Mouse (Mus musculus): Measurements from ENCODE around the gene Myrip. TPM values are rescaled to one million over a fixed set of nuclear protein-coding genes. Genes with fewer than 3 reads are reported as not detected.

The Myrip gene
- polyA plus RNA-seq, 1 experiment from 2014 or later = 0.94 TPM

DNA sequence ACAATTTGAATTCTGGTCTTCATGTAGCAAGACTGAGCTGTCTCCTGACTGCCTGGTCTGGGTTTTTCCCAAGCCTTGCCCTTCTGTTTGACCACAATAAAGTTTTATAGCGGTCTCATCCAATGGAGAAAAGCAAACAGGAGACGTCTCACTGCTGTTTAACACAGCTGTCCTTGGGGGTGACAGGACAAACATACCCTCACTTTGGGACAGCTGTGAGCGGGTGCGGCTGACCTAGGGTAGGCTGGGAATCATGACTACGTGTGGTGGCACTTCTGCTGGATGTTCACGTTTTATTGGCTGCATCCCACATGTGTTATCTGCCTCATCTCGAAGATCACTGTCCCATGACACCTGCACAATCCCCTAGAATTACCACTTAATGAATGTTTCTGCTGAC lies 49.7 kb downstream of the Myrip start:
- Histone ChIP-seq H3K27me3 (replicated peaks; ENCODE audit: control insufficient read depth, insufficient read depth, low read length) (no peaks in the 10 kb centered on the region), H3K27ac (ENCODE audit: low read length) (peak overlapping the region; percentile 43), H3K4me1 (ENCODE audit: control insufficient read depth, insufficient read depth, low read length) (peaks cover 16% of the 10 kb centered on the region), H3K4me3 (ENCODE audit: low read length) (no peak overlapping the region), H3K4me2 (ENCODE audit: low read depth, low read length) (0 out of 2 replicates have a peak overlapping the region, but pooled peaks have one; percentile 1), H3K9ac (ENCODE audit: low read depth, low read length) (no peak overlapping the region), H3K36me3 (ENCODE audit: control insufficient read depth, insufficient read depth, low read length) (no peaks in the 10 kb centered on the region), H3K9me3 (ENCODE audit: control insufficient read depth, low read length) (peaks cover 3% of the 10 kb centered on the region; the same call in 1 of the 2 replicates)
- peak; percentile 32; the same call in 1 of the 2 replicates for ATAC-seq
- WGBS = 35% methylated on average over 7 of the region's 7 CpGs

DNA sequence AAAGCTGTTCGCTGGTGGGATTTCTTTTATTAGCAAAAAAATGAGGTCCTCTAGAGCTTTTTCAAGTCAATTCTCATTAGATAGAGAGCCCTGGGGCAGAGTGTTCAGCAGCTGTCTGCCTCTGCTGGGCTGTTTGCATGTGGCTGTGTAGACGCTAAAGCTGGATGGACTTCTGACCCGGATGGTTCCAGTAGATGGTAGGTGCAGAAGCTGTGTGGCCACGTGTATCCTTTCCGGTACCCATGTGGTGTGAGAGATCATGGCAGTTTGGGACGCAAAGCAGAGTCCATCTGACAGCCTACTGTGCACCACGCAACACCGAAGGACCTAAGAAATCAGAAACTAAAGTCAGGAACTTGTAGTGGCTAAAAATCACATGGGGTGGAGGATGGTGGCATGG lies 50.2 kb downstream of the Myrip start:
- Histone ChIP-seq H3K9ac (ENCODE audit: low read depth, low read length) (no peak overlapping the region), H3K4me2 (ENCODE audit: low read depth, low read length) (no peak overlapping the region; the same call in 1 of the 2 replicates), H3K27ac (ENCODE audit: low read length) (peak overlapping the region; percentile 43), H3K9me3 (ENCODE audit: control insufficient read depth, low read length) (peaks cover 3% of the 10 kb centered on the region; the same call in 1 of the 2 replicates), H3K27me3 (replicated peaks; ENCODE audit: control insufficient read depth, insufficient read depth, low read length) (no peaks in the 10 kb centered on the region), H3K4me1 (ENCODE audit: control insufficient read depth, insufficient read depth, low read length) (0 out of 2 replicates have a peak, but pooled peaks cover 15% of the 10 kb centered on the region), H3K4me3 (ENCODE audit: low read length) (no peak overlapping the region), H3K36me3 (ENCODE audit: control insufficient read depth, insufficient read depth, low read length) (no peaks in the 10 kb centered on the region)
- WGBS = 66% methylated on average over 8 of the region's 8 CpGs
- ATAC-seq = peak; percentile 63; the same call in 1 of the 2 replicates

DNA sequence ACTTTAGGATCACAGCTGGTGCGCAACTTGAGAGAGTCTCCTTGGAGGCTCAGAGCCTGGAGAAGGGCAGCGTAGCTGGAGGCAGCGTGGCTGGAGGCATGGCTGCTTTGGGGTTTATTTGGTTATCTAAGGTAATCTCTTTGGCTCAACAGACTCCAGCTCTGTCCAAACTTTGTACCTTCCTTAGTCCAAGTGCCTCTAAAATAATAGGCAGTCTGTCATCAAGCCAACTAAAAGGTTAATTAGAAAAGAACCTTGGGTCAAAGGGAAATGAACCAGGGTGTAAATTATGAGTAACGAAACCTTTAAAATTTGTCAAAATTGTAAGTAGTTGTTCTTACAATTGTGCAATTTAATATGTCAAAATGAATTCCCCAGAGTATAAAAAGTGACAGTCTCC lies 51.7 kb downstream of the Myrip start:
- no peak overlapping the region for H3K27ac ChIP-seq (ENCODE audit: low read length)
- peaks cover 3% of the 10 kb centered on the region; the same call in 1 of the 2 replicates for H3K9me3 ChIP-seq (ENCODE audit: control insufficient read depth, low read length)
- H3K9ac ChIP-seq (ENCODE audit: low read depth, low read length) = no peak overlapping the region
- H3K4me2 ChIP-seq (ENCODE audit: low read depth, low read length) = no peak overlapping the region
- 0 out of 2 replicates have a peak, but pooled peaks cover 15% of the 10 kb centered on the region for H3K4me1 ChIP-seq (ENCODE audit: control insufficient read depth, insufficient read depth, low read length)
- H3K36me3 ChIP-seq (ENCODE audit: control insufficient read depth, insufficient read depth, low read length) = no peaks in the 10 kb centered on the region
- 87% methylated on average over 4 of the region's 4 CpGs for WGBS
- ATAC-seq = no peak
- H3K27me3 ChIP-seq (replicated peaks; ENCODE audit: control insufficient read depth, insufficient read depth, low read length) = no peaks in the 10 kb centered on the region
- H3K4me3 ChIP-seq (ENCODE audit: low read length) = no peak overlapping the region

DNA sequence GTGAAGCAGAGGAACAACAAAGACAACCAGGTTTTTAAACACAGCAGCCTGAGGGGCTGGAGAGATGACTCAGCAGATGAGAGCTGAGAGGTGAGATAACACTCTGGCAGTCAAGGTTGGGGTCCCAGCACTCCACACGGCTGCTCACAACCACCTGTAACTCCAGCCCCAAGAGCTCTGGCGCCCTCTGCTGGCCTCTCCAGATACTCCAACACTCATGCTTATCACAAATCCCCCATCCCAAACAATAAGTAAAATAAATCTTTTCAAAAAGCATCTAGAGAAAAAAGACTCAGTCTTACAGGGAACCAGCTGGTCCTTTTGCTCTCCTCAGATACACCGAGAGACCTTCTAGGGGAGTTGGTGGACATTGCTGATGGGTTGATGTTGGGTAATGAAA lies 52.7 kb downstream of the Myrip start:
- no peak overlapping the region for H3K4me3 ChIP-seq (ENCODE audit: low read length)
- 0 out of 2 replicates have a peak, but pooled peaks cover 13% of the 10 kb centered on the region for H3K4me1 ChIP-seq (ENCODE audit: control insufficient read depth, insufficient read depth, low read length)
- no peak overlapping the region for H3K4me2 ChIP-seq (ENCODE audit: low read depth, low read length)
- WGBS = 75% methylated on average over 3 of the region's 3 CpGs
- no peak overlapping the region for H3K9ac ChIP-seq (ENCODE audit: low read depth, low read length)
- no peaks in the 10 kb centered on the region for H3K36me3 ChIP-seq (ENCODE audit: control insufficient read depth, insufficient read depth, low read length)
- H3K27me3 ChIP-seq (replicated peaks; ENCODE audit: control insufficient read depth, insufficient read depth, low read length) = no peaks in the 10 kb centered on the region
- peaks cover 3% of the 10 kb centered on the region; the same call in 1 of the 2 replicates for H3K9me3 ChIP-seq (ENCODE audit: control insufficient read depth, low read length)
- no peak overlapping the region for H3K27ac ChIP-seq (ENCODE audit: low read length)
- no peak for ATAC-seq

DNA sequence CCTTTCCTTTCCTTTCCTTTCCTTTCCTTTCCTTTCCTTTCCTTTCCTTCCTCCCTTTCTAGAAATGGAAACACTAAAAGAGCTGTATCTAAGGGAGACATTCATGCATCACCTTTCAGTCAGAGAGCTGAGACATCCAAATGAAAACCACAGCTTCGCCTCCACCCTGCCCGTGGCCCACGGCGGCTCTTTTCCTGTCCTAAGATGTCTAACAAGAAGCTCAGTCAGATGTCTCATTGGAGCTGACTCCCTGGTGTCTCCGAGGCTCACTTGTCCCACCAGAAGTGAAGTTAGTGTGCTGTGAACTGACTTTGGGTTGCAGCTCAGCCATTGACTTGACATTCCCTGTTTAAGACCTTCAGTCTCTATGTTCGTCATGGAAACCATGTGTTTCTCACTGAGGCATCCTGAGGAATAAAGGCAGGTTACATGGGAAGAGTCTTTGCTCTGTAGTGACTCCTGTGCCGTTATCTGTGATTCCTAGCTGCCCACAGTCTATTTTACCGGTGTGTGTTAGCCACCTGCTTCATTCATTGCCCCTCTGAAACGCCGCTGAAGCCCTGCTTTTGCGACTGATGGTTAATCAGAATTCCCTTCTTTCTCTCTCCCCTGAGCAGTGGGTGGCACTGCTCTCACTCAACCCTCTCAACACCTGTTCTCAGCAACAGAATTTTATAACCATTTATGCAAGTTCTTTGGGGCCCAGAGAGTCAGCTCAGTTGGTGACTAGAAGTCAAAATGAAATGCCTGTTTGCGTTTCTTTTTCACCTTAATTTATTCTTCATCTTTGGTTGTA lies 53.4 kb downstream of the Myrip start:
- ATAC-seq = no peak
- H3K4me1 ChIP-seq (ENCODE audit: control insufficient read depth, insufficient read depth, low read length) = 0 out of 2 replicates have a peak, but pooled peaks cover 9% of the 10 kb centered on the region
- H3K4me2 ChIP-seq (ENCODE audit: low read depth, low read length) = no peak overlapping the region
- H3K4me3 ChIP-seq (ENCODE audit: low read length) = no peak overlapping the region
- no peak overlapping the region for H3K27ac ChIP-seq (ENCODE audit: low read length)
- H3K9me3 ChIP-seq (ENCODE audit: control insufficient read depth, low read length) = peaks cover 3% of the 10 kb centered on the region; the same call in 1 of the 2 replicates
- no peak overlapping the region for H3K9ac ChIP-seq (ENCODE audit: low read depth, low read length)
- H3K27me3 ChIP-seq (replicated peaks; ENCODE audit: control insufficient read depth, insufficient read depth, low read length) = no peaks in the 10 kb centered on the region
- 90% methylated on average over 12 of the region's 12 CpGs for WGBS
- H3K36me3 ChIP-seq (ENCODE audit: control insufficient read depth, insufficient read depth, low read length) = no peaks in the 10 kb centered on the region

DNA sequence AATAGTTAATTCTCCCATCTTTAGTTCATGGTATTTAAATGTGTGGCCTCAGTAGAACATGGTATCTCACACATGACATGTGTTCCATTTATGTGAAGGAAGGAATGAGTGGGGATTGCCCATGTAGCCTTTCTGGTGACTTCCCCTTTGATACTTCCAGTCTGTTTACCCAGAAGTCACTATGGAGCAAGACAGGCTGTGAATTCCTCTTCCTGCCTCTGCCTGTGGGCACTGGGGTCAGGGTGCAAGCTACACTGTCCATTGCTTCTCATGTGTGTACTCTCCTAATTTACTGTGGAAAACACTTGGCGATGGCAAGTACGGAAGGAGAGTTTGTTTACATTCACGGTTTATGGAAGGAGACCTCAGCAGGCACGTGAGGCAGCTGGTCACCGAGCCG lies 55.2 kb downstream of the Myrip start:
- peaks cover 6% of the 10 kb centered on the region; the same call in 1 of the 2 replicates for H3K4me1 ChIP-seq (ENCODE audit: control insufficient read depth, insufficient read depth, low read length)
- no peak for ATAC-seq
- H3K27ac ChIP-seq (ENCODE audit: low read length) = no peak overlapping the region
- no peak overlapping the region for H3K9ac ChIP-seq (ENCODE audit: low read depth, low read length)
- H3K4me3 ChIP-seq (ENCODE audit: low read length) = no peak overlapping the region
- 63% methylated on average over 6 of the region's 6 CpGs for WGBS
- H3K9me3 ChIP-seq (ENCODE audit: control insufficient read depth, low read length) = peaks cover 3% of the 10 kb centered on the region; the same call in 1 of the 2 replicates
- H3K27me3 ChIP-seq (replicated peaks; ENCODE audit: control insufficient read depth, insufficient read depth, low read length) = no peaks in the 10 kb centered on the region
- no peaks in the 10 kb centered on the region for H3K36me3 ChIP-seq (ENCODE audit: control insufficient read depth, insufficient read depth, low read length)
- H3K4me2 ChIP-seq (ENCODE audit: low read depth, low read length) = no peak overlapping the region

DNA sequence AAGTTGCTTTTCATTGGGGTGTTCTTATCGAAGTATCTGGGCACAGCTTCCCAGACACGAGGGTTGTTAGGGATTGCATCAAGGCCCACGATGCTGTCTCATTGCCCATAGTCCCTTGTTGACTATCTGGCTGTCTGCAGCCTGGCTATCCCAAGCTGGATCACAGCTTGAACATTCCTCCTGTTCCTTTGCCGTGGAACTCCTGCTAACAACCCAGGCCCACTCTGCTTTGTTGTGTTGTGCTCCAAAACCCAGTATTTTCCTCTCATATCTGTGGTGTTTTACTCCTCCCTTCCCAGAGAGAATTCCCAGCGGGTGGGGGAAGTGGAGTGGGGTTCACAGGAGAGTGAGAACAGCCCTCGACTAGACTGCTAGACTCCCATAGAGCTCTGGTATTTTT lies 56.7 kb downstream of the Myrip start:
- Histone ChIP-seq H3K9ac (ENCODE audit: low read depth, low read length) (no peak overlapping the region), H3K4me3 (ENCODE audit: low read length) (no peak overlapping the region), H3K4me1 (ENCODE audit: control insufficient read depth, insufficient read depth, low read length) (peaks cover 5% of the 10 kb centered on the region; the same call in 1 of the 2 replicates), H3K4me2 (ENCODE audit: low read depth, low read length) (no peak overlapping the region), H3K9me3 (ENCODE audit: control insufficient read depth, low read length) (peaks cover 3% of the 10 kb centered on the region; the same call in 1 of the 2 replicates), H3K27ac (ENCODE audit: low read length) (no peak overlapping the region), H3K36me3 (ENCODE audit: control insufficient read depth, insufficient read depth, low read length) (no peaks in the 10 kb centered on the region), H3K27me3 (replicated peaks; ENCODE audit: control insufficient read depth, insufficient read depth, low read length) (no peaks in the 10 kb centered on the region)
- whole genome bisulfite sequencing = 84% methylated on average over 6 of the region's 6 CpGs
- no peak for ATAC-seq

DNA sequence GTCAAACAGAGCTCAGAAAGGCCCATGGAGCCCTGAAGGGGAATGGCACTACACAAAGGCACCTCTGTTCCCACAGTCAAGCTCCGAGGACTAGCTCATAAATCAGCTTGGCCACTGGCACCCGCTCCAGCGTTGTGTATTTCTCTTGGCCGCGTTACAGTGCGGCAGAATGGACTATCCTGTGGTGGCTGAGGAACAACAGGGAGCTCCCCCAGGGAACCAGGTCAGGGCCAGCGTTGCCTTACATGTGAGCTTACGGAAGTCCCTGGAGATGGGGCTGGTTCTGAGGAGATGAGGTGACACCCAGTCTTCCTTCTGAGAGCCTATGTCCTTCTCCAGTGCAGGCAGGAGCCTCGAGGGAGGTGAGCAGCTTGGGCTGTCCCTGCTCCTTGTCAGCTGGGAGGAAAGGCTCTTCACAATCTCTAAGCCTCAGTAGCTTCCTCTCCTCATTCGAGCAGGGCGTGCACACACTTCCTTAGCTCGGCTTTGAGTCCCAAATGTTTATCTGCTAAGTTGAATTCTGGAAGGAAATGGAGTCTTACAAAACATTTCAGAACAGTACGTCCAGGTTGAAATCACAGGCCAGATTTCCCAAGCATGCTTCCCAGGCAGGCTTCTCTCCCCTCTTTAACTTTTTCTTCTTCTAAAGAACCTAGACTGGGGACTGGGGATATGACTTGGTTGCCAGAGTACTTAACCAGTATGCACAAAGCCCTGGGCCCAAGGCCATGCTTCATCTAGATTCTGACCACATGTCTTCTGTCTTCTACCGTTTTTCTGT lies 59.3 kb downstream of the Myrip start:
- WGBS = 32% methylated on average over 14 of the region's 14 CpGs
- 0 out of 2 replicates have a peak overlapping the region, but pooled peaks have one; percentile 27 for H3K27ac ChIP-seq (ENCODE audit: low read length)

DNA sequence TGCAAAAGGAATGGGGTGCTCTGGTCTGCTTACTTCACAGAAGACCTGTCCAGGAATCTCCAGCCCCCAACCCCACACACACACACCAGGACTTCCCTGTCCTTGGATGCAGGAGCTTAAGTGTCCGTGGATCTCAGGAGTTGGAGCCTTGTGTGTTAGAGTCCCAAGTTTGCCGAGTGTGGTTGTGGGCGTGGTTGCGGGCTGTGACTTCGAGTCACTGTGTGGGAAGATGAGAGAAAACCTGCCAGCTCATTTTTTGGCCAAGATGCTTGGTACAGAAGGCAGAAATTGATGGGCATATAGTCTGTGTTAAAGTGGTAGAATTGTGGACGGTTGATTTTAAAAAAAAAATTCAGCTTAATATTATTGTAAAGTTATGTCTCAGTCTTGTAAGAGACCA lies 60.3 kb downstream of the Myrip start:
- ATAC-seq = no peak
- WGBS = 84% methylated on average over 6 of the region's 6 CpGs
- H3K4me2 ChIP-seq (ENCODE audit: low read depth, low read length) = no peak overlapping the region
- no peaks in the 10 kb centered on the region for H3K36me3 ChIP-seq (ENCODE audit: control insufficient read depth, insufficient read depth, low read length)
- no peak overlapping the region for H3K4me3 ChIP-seq (ENCODE audit: low read length)
- H3K4me1 ChIP-seq (ENCODE audit: control insufficient read depth, insufficient read depth, low read length) = peaks cover 5% of the 10 kb centered on the region; the same call in 1 of the 2 replicates
- no peak overlapping the region for H3K9ac ChIP-seq (ENCODE audit: low read depth, low read length)
- no peaks in the 10 kb centered on the region for H3K27me3 ChIP-seq (replicated peaks; ENCODE audit: control insufficient read depth, insufficient read depth, low read length)
- no peaks in the 10 kb centered on the region for H3K9me3 ChIP-seq (ENCODE audit: control insufficient read depth, low read length)
- no peak overlapping the region for H3K27ac ChIP-seq (ENCODE audit: low read length)

More for the DNA sequence above, 59.3 kb downstream of the Myrip start:
- Histone ChIP-seq H3K36me3 (ENCODE audit: control insufficient read depth, insufficient read depth, low read length) (no peaks in the 10 kb centered on the region), H3K9ac (ENCODE audit: low read depth, low read length) (no peak overlapping the region), H3K9me3 (ENCODE audit: control insufficient read depth, low read length) (no peaks in the 10 kb centered on the region), H3K4me2 (ENCODE audit: low read depth, low read length) (no peak overlapping the region), H3K27me3 (replicated peaks; ENCODE audit: control insufficient read depth, insufficient read depth, low read length) (no peaks in the 10 kb centered on the region), H3K4me1 (ENCODE audit: control insufficient read depth, insufficient read depth, low read length) (peaks cover 5% of the 10 kb centered on the region; the same call in 1 of the 2 replicates), H3K4me3 (ENCODE audit: low read length) (no peak overlapping the region)
- ATAC-seq = no peak
